Mouse (Mus musculus) layer of hippocampus, postnatal 14 days (tissue): ENCODE measurements around the gene Snx20. TPM values are rescaled to one million over a fixed set of nuclear protein-coding genes. Genes with fewer than 3 reads are reported as not detected.

Experiments used
- total RNA-seq, 2 experiments: library from RNA; stranded (reverse); gene quantifications; 2 replicates each; pipeline ENCODE4 v1.2.3; 2021

Snx20 gene
- total RNA-seq, 2 experiments from 2014 or later = 2.1 to 2.2 TPM

Other genes starting within 250 kb of the Snx20 start
- 10 to 100 TPM; 13.4 to 14.7 TPM for gene Nkd1, start 114.8 kb downstream of the Snx20 start, total RNA-seq
- gene Nod2, start 11.2 kb upstream of the Snx20 start, total RNA-seq = under 1 TPM; 0.37 to 0.60 TPM
- 10 to 100 TPM; 53.6 to 58.8 TPM for gene Cyld, start 60.9 kb upstream of the Snx20 start, total RNA-seq